Mouse (Mus musculus): ENCODE results near the gene Ift20. TPM values are rescaled to one million over a fixed set of nuclear protein-coding genes. Genes with fewer than 3 reads are reported as not detected.

Ift20 gene
- total and polyA plus RNA-seq, 2 experiments from 2014 or later: 133 to 148 TPM

DNA sequence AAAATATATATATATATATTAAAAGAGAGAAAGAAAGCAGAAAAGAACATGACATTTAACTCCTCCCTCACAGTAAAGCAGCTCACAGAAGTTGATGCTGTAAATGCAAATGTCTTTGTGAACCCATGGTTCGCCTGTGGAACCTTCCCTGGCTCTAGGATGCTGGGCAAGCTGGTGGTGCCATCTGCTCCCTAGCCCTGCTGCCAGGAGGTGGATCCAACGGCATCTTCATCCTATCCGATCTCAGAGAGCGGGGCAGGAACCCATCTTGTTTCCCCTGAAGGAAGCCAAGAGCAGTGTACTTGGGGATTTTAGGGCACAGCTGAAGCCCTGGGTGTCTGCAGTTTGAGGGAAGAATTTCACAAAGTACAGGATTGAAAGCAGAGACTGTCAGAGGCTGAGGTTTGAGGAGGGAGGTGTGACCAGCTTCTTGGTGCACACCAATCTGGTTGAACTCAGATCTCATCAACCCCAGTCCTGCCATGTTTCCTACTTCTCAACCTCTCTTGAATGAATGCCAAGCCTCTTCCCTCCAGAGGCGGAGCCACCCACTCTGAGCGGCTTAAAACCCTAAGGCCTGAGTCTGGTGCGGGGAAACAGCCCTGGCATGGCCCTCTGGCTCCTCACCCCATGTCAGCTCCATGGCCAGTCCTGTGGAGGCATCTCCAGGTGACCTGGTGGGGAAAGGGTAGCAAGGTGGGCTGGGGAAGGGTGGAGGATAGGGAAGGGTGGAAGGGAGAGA, 33.1 kb upstream of the Ift20 start, which contains the start of gene Sebox:
TSS of gene Sebox (plus strand) at position 539 of the 742 bp plus-strand sequence.
- DNase-seq (ENCODE audit: low spot score) (no peak), ATAC-seq (ENCODE audit: low FRiP score) (no peak)
- Histone ChIP-seq H3K9me3 (ENCODE audit: low read length) (no peaks in the 10 kb centered on the region), H3K4me1 (ENCODE audit: insufficient read depth, low read length) (no peaks in the 10 kb centered on the region), H3K36me3 (ENCODE audit: insufficient read depth, low read length) (peaks cover 19% of the 10 kb centered on the region), H3K9ac (replicated peaks; ENCODE audit: low read length, poor library complexity, severe bottlenecking) (no peak within 1 kb of the TSS), H3K27me3 (ENCODE audit: insufficient read depth, low read length) (no peaks in the 10 kb centered on the region), H3K4me3 (ENCODE audit: low read depth, low read length) (no peak within 1 kb of the TSS), H3K4me2 (ENCODE audit: low read depth, low read length, poor library complexity, severe bottlenecking) (no peak within 1 kb of the TSS), H3K27ac (ENCODE audit: low read depth, low read length) (no peak within 1 kb of the TSS)
- WGBS: 70% methylated on average over 7 of the region's 7 CpGs
- TF ChIP-seq CTCF (IDR thresholded peaks at IDR 0.05): no peak

DNA sequence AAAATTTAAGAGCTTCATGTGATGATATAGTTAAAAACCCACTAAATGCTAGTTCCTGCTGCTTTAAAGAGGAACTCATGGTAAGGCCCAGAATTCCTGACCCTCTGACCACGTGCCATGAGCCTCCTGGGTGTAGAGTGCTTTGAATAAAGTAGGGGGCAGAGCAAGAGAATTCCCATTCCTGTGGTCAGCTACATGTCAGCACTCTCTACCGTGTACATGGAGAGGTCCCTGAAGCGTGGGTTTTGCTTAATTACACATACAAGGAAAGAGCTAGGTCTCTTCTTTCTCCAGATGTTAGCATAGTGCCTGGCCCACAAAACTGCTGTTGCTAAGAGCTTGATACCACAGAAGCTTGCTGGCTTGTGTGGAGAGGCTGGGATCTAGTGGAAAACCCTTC, 30.7 kb upstream of the Ift20 start:
- H3K9me3 ChIP-seq (ENCODE audit: low read length): no peaks in the 10 kb centered on the region
- no peaks in the 10 kb centered on the region for H3K4me1 ChIP-seq (ENCODE audit: insufficient read depth, low read length)
- DNase-seq (ENCODE audit: low spot score) (no peak), ATAC-seq (ENCODE audit: low FRiP score) (no peak)
- 89% methylated on average over 3 of the region's 3 CpGs for WGBS
- no peak overlapping the region for H3K4me3 ChIP-seq (ENCODE audit: low read depth, low read length)
- H3K27ac ChIP-seq (ENCODE audit: low read depth, low read length): no peak overlapping the region
- H3K36me3 ChIP-seq (ENCODE audit: insufficient read depth, low read length): peaks cover 23% of the 10 kb centered on the region
- TF ChIP-seq CTCF (IDR thresholded peaks at IDR 0.05): no peak
- no peaks in the 10 kb centered on the region for H3K27me3 ChIP-seq (ENCODE audit: insufficient read depth, low read length)
- no peak overlapping the region for H3K4me2 ChIP-seq (ENCODE audit: low read depth, low read length, poor library complexity, severe bottlenecking)
- no peak overlapping the region for H3K9ac ChIP-seq (replicated peaks; ENCODE audit: low read length, poor library complexity, severe bottlenecking)

- no peak overlapping the region for H3K9ac ChIP-seq (replicated peaks; ENCODE audit: low read length, poor library complexity, severe bottlenecking)
- ATAC-seq (ENCODE audit: low FRiP score) (no peak), DNase-seq (ENCODE audit: low spot score) (peak; percentile 38)
- peaks cover 6% of the 10 kb centered on the region; the same call in 1 of the 2 replicates for H3K4me1 ChIP-seq (ENCODE audit: insufficient read depth, low read length)
- no peak overlapping the region for H3K4me2 ChIP-seq (ENCODE audit: low read depth, low read length, poor library complexity, severe bottlenecking)
- WGBS: 76% methylated on average over 5 of the region's 5 CpGs
- H3K9me3 ChIP-seq (ENCODE audit: low read length): no peaks in the 10 kb centered on the region
- H3K36me3 ChIP-seq (ENCODE audit: insufficient read depth, low read length): peaks cover 23% of the 10 kb centered on the region
- TF ChIP-seq CTCF (IDR thresholded peaks at IDR 0.05): peak; percentile 69
- H3K27ac ChIP-seq (ENCODE audit: low read depth, low read length): no peak overlapping the region
- H3K27me3 ChIP-seq (ENCODE audit: insufficient read depth, low read length): no peaks in the 10 kb centered on the region
- no peak overlapping the region for H3K4me3 ChIP-seq (ENCODE audit: low read depth, low read length)
Measured at GRCm38 (mm10) chr11:78509148-78509547, 27.0 kb upstream of the Ift20 start.

GRCm38 (mm10) chr11:78512025-78512957, 23.9 kb upstream of the Ift20 start, which contains the start of the genes Tmem199 and Poldip2:
Tmem199 (minus strand) TSS chr11:78512172.
Poldip2 (plus strand) TSS chr11:78512193.
- TF ChIP-seq CTCF (IDR thresholded peaks at IDR 0.05): 0 out of 2 replicates have a peak, but pooled peaks have one; percentile 1
- Histone ChIP-seq H3K36me3 (ENCODE audit: insufficient read depth, low read length) (peaks cover 22% of the 10 kb centered on the region), H3K9ac (replicated peaks; ENCODE audit: low read length, poor library complexity, severe bottlenecking) (peak within 1 kb of the TSS; percentile 89), H3K4me1 (ENCODE audit: insufficient read depth, low read length) (peaks cover 6% of the 10 kb centered on the region; the same call in 1 of the 2 replicates), H3K4me2 (ENCODE audit: low read depth, low read length, poor library complexity, severe bottlenecking) (peak within 1 kb of the TSS; percentile 92), H3K27ac (ENCODE audit: low read depth, low read length) (peak within 1 kb of the TSS; percentile 88), H3K4me3 (ENCODE audit: low read depth, low read length) (peak within 1 kb of the TSS; percentile 83), H3K9me3 (ENCODE audit: low read length) (no peaks in the 10 kb centered on the region), H3K27me3 (ENCODE audit: insufficient read depth, low read length) (no peaks in the 10 kb centered on the region)
- DNase-seq (ENCODE audit: low spot score) (peak; percentile 96), ATAC-seq (ENCODE audit: low FRiP score) (peak; percentile 96)
- under 1% methylated on average over 59 of the region's 67 CpGs for WGBS

- ATAC-seq (ENCODE audit: low FRiP score) (no peak), DNase-seq (ENCODE audit: low spot score) (no peak)
- H3K9ac ChIP-seq (replicated peaks; ENCODE audit: low read length, poor library complexity, severe bottlenecking): peak overlapping the region; percentile 89; the same call in 1 of the 2 replicates
- peaks cover 6% of the 10 kb centered on the region; the same call in 1 of the 2 replicates for H3K4me1 ChIP-seq (ENCODE audit: insufficient read depth, low read length)
- H3K4me2 ChIP-seq (ENCODE audit: low read depth, low read length, poor library complexity, severe bottlenecking): peak overlapping the region; percentile 92
- TF ChIP-seq CTCF (IDR thresholded peaks at IDR 0.05): no peak
- no peaks in the 10 kb centered on the region for H3K27me3 ChIP-seq (ENCODE audit: insufficient read depth, low read length)
- no peaks in the 10 kb centered on the region for H3K9me3 ChIP-seq (ENCODE audit: low read length)
- 71% methylated on average over 3 of the region's 3 CpGs for WGBS
- peak overlapping the region; percentile 83 for H3K4me3 ChIP-seq (ENCODE audit: low read depth, low read length)
- H3K36me3 ChIP-seq (ENCODE audit: insufficient read depth, low read length): peaks cover 24% of the 10 kb centered on the region
- no peak overlapping the region for H3K27ac ChIP-seq (ENCODE audit: low read depth, low read length)
Measured at GRCm38 (mm10) chr11:78513106-78513790, 22.9 kb upstream of the Ift20 start.

All from midbrain, postnatal 0 days (tissue).